Mouse (Mus musculus) thymus, adult 2 months (tissue): ENCODE results near the gene Tmem274.

Source experiments
- CTCF ChIP-seq: fragments of 200-500 bp; IDR thresholded peaks from 2 replicates; pipeline ENCODE4 v1.5.1; 2012; ENCODE audit warnings: mild to moderate bottlenecking, control low read depth, low read length, moderate library complexity, borderline replicate concordance; ENCODE audit not compliant: control insufficient read depth, poor library complexity, insufficient read depth; ENCODE audit errors: extremely low read depth
- POLR2A ChIP-seq: fragments of 200-500 bp; IDR thresholded peaks from 2 replicates; pipeline ENCODE4 v1.6.1; 2012; ENCODE audit warnings: mild to moderate bottlenecking, low read length, control low read depth, moderate library complexity; ENCODE audit not compliant: control insufficient read depth, poor library complexity, insufficient read depth; ENCODE audit errors: extremely low read depth

DNA sequence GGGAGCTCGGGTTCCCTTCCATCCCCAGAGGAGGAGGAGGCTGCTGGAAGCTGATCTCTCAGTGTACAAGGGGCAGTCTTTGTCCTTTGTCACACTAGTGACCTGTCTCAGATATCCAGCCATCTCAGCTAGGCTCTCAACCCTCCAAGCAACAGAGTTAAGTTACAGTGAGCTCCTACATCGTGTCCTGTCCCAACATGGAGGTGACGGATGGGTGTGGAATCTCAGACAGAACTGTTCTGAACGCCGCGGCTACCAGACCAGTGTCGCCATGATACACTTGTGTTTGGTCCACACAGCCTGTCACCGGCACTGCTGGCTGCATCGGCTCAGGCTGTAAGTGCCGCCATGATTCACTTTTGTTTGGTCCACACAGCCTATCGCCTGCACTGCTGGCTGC is at the start of gene Tmem274:
- TF ChIP-seq POLR2A (no peak), CTCF (no peak)
